Mouse (Mus musculus) erythroblast, embryonic 14.5 days (primary cell): Measurements from ENCODE around the gene Thsd1.

Source experiments
- GATA1 ChIP-seq: IDR thresholded peaks from 2 replicates; pipeline ENCODE4 v1.6.1; 2012; ENCODE audit warnings: low read length, inconsistent platforms, mixed read lengths
- TAL1 ChIP-seq: IDR thresholded peaks from 3 replicates; pipeline ENCODE4 v1.6.1; 2012; ENCODE audit warnings: low read length, inconsistent platforms, mixed read lengths

DNA sequence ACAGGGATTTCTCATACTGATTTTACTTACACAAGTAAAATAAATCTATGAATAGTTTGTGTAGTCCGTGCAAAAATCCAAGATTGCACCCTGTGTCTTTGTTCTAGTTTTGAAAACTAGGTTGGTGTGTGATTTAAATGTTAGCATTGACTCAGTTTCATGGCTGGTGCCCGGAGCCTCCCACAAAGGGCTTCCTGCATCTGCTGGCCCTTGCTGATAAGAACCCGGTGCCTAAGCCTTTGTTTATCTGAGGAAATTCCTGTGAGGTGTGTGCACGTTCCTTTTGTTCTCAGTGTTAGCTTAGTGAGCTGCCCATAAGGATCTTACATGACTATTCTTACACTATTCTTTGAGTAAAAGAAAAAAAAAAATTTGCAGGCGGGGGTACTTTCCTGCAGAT lies 18.1 kb upstream of the Thsd1 start:
- TF ChIP-seq TAL1 (no peak), GATA1 (no peak)
